Mouse (Mus musculus): ENCODE measurements around the gene Gm13697.

The Gm13697 gene

DNA sequence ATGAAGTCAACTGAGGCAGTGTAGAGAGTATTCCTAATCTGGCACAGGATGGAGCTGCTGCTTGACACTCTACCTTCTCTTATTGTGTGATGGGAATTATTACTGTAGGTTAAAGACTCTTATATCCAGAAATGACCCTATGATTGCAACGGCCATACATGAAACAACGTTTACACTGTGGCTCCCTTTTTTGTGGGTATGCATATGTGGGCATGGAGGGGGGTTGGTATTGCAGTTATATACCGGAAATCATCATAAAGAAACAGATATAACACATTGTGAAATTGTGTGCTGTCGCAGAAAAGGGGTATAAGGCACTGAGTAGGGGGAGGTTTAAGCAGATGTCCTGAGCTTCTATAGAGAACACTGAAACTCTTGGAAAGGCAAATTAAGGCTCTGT, 51.5 kb downstream of the Gm13697 start:
- no peak for DNase-seq (ENCODE audit: low spot score)
